Mouse (Mus musculus) mesoderm, embryonic 11.5 days (tissue): ENCODE measurements at regions not wholly inside any gene's neighbourhood (a gene's known extent, or its start where the extent isn't known, plus 50 kb on each side); places are given as distances from the start of the nearest gene placed in this dataset.
"Not testable (repeated sequence)": the region's sequence is repeated elsewhere in the genome, so short reads cannot be mapped to it uniquely, and the experiment has no call there.

Experiments
- DNase-seq: peaks from one replicate; pipeline ENCODE4 v3.0.0-alpha.2; 2012; ENCODE audit warnings: low read depth, low spot score

GRCm38 (mm10) chr2:53276435-53276834, 84.9 kb downstream of the Arl6ip6 start:
- DNase-seq: no peak

- no peak for DNase-seq
Measured at GRCm38 (mm10) chr2:53301712-53302423, 110.3 kb downstream of the Arl6ip6 start.

- DNase-seq: peak; percentile 39
Measured at GRCm38 (mm10) chr2:53330680-53331079, 139.2 kb downstream of the Arl6ip6 start.

GRCm38 (mm10) chr2:53359026-53359425, 167.5 kb downstream of the Arl6ip6 start:
- DNase-seq: no peak

- DNase-seq: peak; percentile 34
Measured at GRCm38 (mm10) chr2:53382348-53382747, 190.8 kb downstream of the Arl6ip6 start.

GRCm38 (mm10) chr2:53384545-53385176, 193.1 kb downstream of the Arl6ip6 start:
- peak; percentile 52 for DNase-seq

- DNase-seq: no peak
Measured at GRCm38 (mm10) chr2:53388652-53389051, 197.1 kb downstream of the Arl6ip6 start.

- DNase-seq: no peak
Measured at GRCm38 (mm10) chr2:53414471-53414870, 222.9 kb downstream of the Arl6ip6 start.

- peak; percentile 6 for DNase-seq
Measured at GRCm38 (mm10) chr2:53437046-53437815, 245.7 kb downstream of the Arl6ip6 start.

- peak; percentile 80 for DNase-seq
Measured at GRCm38 (mm10) chr2:53440301-53440700, 248.8 kb downstream of the Arl6ip6 start.

- DNase-seq: no peak
Measured at GRCm38 (mm10) chr2:53460265-53460664, 268.7 kb downstream of the Arl6ip6 start.

- no peak for DNase-seq
Measured at GRCm38 (mm10) chr2:53474455-53474854, 282.9 kb downstream of the Arl6ip6 start.

GRCm38 (mm10) chr2:53479051-53479450, 287.5 kb downstream of the Arl6ip6 start:
- not testable (repeated sequence) for DNase-seq

- DNase-seq: no peak
Measured at GRCm38 (mm10) chr2:53488301-53488700, 296.8 kb downstream of the Arl6ip6 start.

- DNase-seq: no peak
Measured at GRCm38 (mm10) chr2:53490805-53491585, 299.5 kb downstream of the Arl6ip6 start.

GRCm38 (mm10) chr2:53492788-53493187, 301.3 kb downstream of the Arl6ip6 start:
- DNase-seq: no peak

GRCm38 (mm10) chr2:53501657-53502274, 310.2 kb downstream of the Arl6ip6 start:
- peak; percentile 50 for DNase-seq

- no peak for DNase-seq
Measured at GRCm38 (mm10) chr2:53502275-53502667, 310.7 kb downstream of the Arl6ip6 start.

- no peak for DNase-seq
Measured at GRCm38 (mm10) chr2:53542097-53542496, 350.6 kb downstream of the Arl6ip6 start.

- peak; percentile 3 for DNase-seq
Measured at GRCm38 (mm10) chr2:53574007-53574406, 382.5 kb downstream of the Arl6ip6 start.

- no peak for DNase-seq
Measured at GRCm38 (mm10) chr2:53605829-53606228, 414.3 kb downstream of the Arl6ip6 start.
